Mouse (Mus musculus) thymus, postnatal 25 days (tissue): ENCODE measurements around the gene Rnf26.

Experiments used
- DNase-seq: peaks from one replicate; pipeline ENCODE4 v3.0.0; 2022

Rnf26 gene

GRCm38 (mm10) chr9:44113105-44113789, at the start of gene Rnf26, which contains the start of gene Gm49380:
TSS of gene Rnf26 (minus strand) at chr9:44113517.
TSS of gene Gm49380 (minus strand) at chr9:44113500.
- DNase-seq: peak; percentile 95

- no peak for DNase-seq
Observed at GRCm38 (mm10) chr9:44159886-44160285, 46.6 kb upstream of the Rnf26 start.

GRCm38 (mm10) chr9:44147290-44147689, 34.0 kb upstream of the Rnf26 start:
- peak; percentile 32 for DNase-seq

GRCm38 (mm10) chr9:44144718-44145060, 31.4 kb upstream of the Rnf26 start:
- no peak for DNase-seq

GRCm38 (mm10) chr9:44144023-44144717, 30.9 kb upstream of the Rnf26 start:
- no peak for DNase-seq

- no peak for DNase-seq
Observed at GRCm38 (mm10) chr9:44143421-44143820, 30.1 kb upstream of the Rnf26 start.

GRCm38 (mm10) chr9:44141951-44142350, 28.6 kb upstream of the Rnf26 start:
- no peak for DNase-seq

GRCm38 (mm10) chr9:44137846-44138245, 24.5 kb upstream of the Rnf26 start:
- no peak for DNase-seq

GRCm38 (mm10) chr9:44135731-44136411, 22.6 kb upstream of the Rnf26 start:
- no peak for DNase-seq

GRCm38 (mm10) chr9:44134851-44135730, 21.8 kb upstream of the Rnf26 start:
- DNase-seq: peak; percentile 61

GRCm38 (mm10) chr9:44134101-44134850, 21.0 kb upstream of the Rnf26 start, which contains the start of gene Mcam:
TSS of gene Mcam (plus strand) at chr9:44134469.
- DNase-seq: peak; percentile 58

GRCm38 (mm10) chr9:44133287-44133686, 20.0 kb upstream of the Rnf26 start:
- no peak for DNase-seq

GRCm38 (mm10) chr9:44132200-44132599, 18.9 kb upstream of the Rnf26 start:
- no peak for DNase-seq

- no peak for DNase-seq
Observed at GRCm38 (mm10) chr9:44131276-44131590, 17.9 kb upstream of the Rnf26 start.

GRCm38 (mm10) chr9:44130581-44131275, 17.4 kb upstream of the Rnf26 start:
- no peak for DNase-seq

GRCm38 (mm10) chr9:44130034-44130433, 16.7 kb upstream of the Rnf26 start:
- peak; percentile 83 for DNase-seq

GRCm38 (mm10) chr9:44129633-44130032, 16.3 kb upstream of the Rnf26 start:
- no peak for DNase-seq

GRCm38 (mm10) chr9:44127351-44127801, 14.1 kb upstream of the Rnf26 start:
- DNase-seq: no peak

- DNase-seq: no peak
Observed at GRCm38 (mm10) chr9:44126746-44127145, 13.4 kb upstream of the Rnf26 start.

- DNase-seq: peak; percentile 87
Observed at GRCm38 (mm10) chr9:44125546-44126428, 12.5 kb upstream of the Rnf26 start.
